Mouse (Mus musculus) regulatory T cell (primary cell): ENCODE measurements around the gene 1110032F04Rik.
"Not testable (repeated sequence)": the region's sequence is repeated elsewhere in the genome, so short reads cannot be mapped to it uniquely, and the experiment has no call there.

Experiments used
- in situ Hi-C: fragments of 300-600 bp; cut with MboI, MseI; formaldehyde crosslinking; loops from one replicate; pipeline ENCODE4 v1.15.1; 2025; ENCODE audit warnings: high pct_unique_total_duplicates

Gene 1110032F04Rik

DNA sequence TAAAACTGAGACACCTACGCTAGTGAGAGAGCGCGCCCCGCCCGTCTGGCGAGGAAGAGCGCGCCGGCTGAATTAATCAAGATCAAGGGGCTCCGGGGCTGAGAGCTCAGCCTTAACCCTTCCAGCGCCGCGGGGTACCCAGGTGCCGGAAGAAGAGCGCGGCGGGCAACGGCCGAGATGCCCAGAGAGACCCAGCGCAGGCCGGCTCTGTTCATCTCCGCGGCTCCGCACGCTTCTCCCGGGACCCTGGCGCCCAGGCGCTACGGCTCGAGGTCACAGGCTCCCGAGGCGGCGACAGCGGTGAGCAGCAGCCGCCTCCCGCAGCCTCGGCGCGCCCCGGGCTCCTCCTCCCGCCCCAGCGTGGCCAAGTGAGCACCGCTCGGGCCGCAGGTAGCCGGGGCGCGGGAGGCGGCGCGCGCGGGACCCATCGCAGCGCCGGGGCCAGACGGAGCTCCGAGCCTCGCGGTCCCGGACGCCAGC, at the start of gene 1110032F04Rik:
TSS of gene 1110032F04Rik (plus strand) at position 376 of the 480 bp plus-strand sequence.
- in situ Hi-C loops, result loop anchor here (5.0 to 10.0 kb wide), 2 partner anchors 107 to 154 kb away; no protein-coding TSS in a partner anchor

DNA sequence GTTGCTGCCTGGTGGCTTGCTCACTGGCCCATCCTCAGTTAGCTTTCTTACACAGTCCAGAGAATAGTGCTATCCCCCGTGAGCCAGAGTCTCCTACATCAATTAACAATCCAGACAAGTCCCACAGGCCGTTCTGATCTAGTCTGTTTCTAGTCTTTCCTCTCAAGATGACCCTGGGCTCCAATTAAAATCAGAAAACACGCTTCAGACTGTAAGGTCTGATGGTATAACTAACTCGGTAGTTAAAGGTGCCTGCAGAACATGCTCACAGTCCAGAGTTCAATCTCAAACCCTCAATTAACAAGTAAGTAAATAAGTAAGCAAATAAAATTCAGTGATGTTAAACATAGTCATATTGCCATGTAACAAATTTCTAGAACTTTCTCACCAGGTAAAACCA, 48.0 kb upstream of the 1110032F04Rik start:
- in situ Hi-C loops, result no loop called here

DNA sequence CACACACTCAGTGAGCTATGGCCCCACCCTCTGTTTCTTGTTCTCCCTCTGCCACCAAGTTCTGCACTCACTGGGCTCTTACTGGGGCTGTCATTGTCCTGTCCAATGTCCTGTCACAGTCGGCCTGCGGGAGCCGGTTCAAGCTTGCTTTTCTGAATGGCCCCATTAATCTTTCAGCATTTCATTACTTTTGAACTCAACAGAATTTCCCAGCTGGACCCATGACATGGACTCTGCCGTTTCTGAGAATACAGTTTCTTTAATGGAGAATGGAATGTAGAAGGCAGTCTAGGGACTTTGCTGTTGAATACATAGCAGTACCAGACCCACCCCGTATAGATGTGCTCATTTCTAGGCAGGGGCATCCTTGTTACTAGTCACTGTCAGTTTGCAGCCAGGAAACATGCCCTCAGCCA, 47.5 kb upstream of the 1110032F04Rik start:
- in situ Hi-C loops, result no loop called here

DNA sequence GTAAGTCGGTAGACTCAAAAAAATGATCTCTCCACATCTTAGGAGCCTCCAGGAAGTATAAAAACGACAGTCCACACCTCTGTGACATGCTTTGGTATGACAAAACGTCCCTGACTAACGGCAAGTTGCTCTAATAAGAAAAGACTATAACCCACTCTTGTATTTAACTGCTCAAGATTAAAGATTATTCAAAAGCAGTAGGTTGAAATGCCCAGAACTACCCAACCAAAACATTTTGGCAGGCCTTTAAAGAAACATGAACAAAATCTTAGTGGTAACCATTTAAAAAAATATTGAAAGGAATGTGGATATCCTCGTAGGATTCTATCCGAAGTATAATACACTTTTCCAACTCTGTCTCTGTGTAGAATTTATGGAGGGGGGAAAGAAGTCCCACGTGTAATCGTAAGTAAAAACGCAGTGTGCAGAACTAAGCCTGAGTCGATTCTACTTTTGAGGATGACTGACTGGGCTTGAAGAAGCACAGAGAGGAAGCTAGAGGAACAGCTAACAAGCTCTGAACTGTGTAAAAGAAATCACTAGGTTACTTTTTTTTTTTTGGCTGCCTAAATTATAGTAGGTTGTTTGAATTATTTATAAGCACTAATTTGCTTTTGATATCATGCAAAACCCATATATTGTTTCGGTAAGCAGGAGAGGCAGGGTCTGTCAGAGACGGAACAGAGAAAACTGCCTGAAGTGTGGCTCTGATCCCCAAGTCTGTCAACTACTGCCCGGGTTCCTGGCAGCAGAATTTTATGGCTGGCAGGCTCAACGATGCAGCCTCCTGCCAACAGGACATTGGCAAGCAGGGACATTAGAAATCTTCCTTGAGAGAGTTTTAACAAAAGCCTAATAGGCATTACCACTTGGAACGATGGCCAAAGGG, 45.3 kb upstream of the 1110032F04Rik start:
- in situ Hi-C loops, result no loop called here

- in situ Hi-C loops, result no loop called here
These were observed 44.7 kb upstream of the 1110032F04Rik start for GRCm38 (mm10) chr3:68824765-68825090.

DNA sequence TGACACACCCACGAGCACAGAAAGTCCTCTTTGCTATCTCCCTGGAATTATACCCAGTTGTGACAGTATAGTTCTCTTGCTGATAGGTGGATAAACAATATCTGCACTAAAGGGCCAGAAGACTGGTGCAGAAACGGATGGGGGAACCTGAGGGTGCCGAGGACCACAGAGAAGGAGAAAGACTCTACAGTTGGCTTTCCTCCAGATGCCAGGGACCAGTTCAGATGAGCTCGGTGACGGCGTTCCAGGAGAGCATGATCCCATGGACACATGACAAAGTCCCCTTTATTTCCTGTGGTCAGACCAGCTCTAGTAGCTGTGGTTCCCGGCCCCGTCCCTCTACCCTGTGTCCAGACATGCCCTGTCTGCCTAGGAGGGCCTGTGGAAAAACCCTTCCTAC, 44.2 kb upstream of the 1110032F04Rik start:
- in situ Hi-C loops, result no loop called here

DNA sequence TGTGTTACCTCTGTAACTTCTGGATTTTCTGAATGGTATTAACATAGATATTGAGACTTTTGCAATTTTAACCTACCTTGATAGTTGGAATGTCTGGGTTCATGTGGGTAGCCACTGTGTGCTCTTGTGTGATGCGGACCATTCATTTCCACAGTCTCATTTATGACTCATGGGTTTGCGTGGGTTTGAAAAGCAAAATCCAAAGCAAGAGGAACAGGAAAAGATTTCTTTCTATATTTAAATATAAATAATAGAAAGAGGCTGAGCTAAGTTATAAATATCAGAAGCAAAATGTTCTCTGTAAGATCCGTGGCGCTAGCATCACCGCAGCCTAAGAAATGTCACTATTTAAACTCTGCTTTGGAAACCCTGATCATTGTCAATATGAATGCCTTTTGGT, 41.7 kb upstream of the 1110032F04Rik start:
- in situ Hi-C loops, result no loop called here

- in situ Hi-C loops, result no loop called here
These were observed 39.4 kb upstream of the 1110032F04Rik start for GRCm38 (mm10) chr3:68829944-68830343.

DNA sequence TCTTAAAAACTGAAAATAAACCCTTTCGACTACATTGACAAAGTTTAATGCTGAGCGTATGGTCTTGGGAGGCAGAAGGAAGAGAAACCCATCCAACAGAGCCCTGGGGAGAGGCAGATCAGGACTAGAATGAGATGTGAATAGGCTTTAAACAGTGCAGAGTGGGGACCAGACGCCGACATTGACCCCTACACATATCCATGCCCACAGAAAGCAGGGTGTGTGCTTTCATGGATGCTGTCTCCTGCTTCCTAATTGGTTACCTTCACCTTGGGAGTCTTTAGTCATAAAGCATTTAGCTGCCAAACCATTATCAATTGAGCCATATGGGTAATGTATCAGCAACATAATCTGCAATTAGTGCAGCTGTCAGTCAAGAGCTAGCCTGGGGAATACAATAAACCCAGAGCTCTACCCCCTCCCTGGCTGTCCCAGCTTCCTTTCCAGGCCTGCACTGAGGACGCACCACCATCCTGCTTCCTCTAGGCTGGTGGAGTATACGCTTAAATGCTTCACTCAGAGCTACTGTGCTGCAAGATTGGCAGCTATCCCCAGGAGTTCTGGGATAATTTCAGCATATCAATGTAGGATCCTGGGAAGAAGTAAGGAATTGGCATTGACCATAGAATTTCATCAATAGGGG, 32.4 kb upstream of the 1110032F04Rik start:
- in situ Hi-C loops, result no loop called here

GRCm38 (mm10) chr3:68840206-68840605, 29.2 kb upstream of the 1110032F04Rik start:
- in situ Hi-C loops, result no loop called here

DNA sequence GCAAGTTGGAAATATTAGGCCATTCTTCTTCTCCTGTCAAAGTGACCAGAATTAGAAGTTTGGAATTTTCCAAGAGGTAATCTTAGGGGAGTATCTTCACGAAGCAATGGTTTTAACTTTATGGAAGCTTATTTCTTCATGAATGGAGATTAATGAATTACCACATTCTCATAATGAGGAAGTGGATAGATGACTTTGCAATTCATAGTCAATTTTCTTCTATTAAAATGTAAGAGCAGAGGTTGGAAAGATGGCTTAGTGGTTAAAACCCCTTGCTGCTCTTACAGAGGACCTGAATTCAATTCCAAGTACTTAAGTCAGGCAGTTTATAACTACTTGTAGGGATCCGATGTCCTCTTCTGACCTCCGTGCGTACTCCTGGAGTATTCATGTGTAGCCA, 25.4 kb upstream of the 1110032F04Rik start:
- in situ Hi-C loops, result no loop called here

GRCm38 (mm10) chr3:68848323-68848722, 21.1 kb upstream of the 1110032F04Rik start:
- in situ Hi-C loops, result no loop called here

GRCm38 (mm10) chr3:68852414-68852813, 17.0 kb upstream of the 1110032F04Rik start:
- in situ Hi-C loops, result no loop called here

DNA sequence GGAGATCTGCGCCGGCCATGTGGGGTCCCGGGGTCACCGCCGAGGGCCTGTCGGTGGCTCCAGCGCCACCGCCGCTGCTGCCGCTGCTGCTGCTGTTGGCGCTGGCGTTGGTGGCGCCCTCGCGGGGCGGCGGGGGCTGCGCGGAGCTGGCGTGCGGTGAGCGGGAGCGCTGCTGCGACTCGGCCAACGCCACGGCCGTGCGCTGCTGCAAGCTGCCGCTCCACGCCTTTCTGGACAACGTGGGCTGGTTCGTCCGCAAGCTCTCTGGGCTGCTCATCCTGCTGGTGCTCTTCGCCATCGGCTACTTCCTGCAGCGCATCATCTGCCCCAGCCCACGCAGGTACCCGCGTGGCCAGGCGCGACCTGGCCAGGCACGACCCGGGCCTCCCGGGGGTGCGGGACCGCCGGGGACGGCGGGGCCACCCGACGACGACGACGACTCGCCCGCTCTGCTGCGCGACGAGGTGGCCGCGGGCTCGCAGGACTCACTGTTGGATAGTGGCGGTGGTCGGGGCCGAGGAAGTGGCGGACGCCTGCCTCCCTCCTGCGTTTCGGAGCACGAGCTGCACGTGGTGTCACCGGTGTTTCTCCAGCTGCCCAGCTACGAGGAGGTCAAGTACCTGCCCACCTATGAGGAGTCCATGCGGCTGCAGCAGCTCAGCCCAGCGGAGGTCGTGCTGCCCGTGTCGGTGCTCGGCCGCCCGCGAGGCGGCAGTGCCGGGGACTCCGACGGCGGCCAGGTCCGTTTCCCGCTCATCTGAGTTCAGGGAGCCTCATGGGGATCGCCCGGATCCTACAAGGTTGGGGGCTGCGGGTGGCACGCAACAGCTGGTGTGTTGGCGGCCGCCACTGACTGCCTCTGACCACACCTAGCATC, 543 bp downstream of the 1110032F04Rik start:
- in situ Hi-C loops, result loop anchor here (5.0 to 10.0 kb wide), 2 partner anchors 108 to 155 kb away; no protein-coding TSS in a partner anchor

DNA sequence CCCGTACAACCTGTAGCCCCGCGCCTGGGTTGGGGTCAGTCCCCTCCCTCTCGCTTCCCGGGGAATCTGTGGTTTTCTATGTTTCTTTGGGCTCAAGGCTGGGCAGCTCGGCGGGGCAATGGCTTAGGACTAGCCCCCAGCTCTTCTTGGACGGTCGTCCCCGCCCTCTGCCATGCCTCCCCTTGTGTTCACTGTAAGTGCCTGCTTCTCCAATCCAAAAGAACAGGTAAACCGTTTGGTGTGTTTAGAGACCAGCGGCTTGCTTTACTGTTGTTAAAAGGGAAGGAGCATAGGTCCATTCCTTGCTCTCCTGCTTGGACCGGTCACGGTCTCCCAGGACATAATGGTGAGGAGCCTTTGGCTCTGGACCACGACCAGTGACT, 1.2 kb downstream of the 1110032F04Rik start:
- in situ Hi-C loops, result no loop called here

GRCm38 (mm10) chr3:68874079-68874478, 4.7 kb downstream of the 1110032F04Rik start:
- in situ Hi-C loops, result no loop called here

DNA sequence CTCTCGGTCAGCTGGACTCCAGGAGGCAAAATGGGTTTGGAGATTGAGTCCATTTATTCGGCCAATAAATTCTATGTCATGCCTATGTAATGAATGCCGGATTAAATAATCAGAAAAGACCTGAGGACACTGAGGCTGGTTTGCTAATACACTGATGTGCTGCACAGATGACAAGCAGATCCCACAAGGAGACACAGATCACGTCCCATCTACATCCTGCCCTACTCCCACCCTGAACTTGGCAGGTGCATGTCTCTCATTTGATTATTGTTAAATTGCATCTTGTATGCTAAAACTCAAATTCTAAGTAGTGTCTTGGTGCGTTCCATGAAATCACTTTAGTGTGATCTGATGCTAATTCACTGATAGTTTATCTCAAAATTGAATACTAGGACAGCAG, 17.5 kb downstream of the 1110032F04Rik start:
- in situ Hi-C loops, result no loop called here

- in situ Hi-C loops, result no loop called here
These were observed 26.0 kb downstream of the 1110032F04Rik start for GRCm38 (mm10) chr3:68895426-68895825.

DNA sequence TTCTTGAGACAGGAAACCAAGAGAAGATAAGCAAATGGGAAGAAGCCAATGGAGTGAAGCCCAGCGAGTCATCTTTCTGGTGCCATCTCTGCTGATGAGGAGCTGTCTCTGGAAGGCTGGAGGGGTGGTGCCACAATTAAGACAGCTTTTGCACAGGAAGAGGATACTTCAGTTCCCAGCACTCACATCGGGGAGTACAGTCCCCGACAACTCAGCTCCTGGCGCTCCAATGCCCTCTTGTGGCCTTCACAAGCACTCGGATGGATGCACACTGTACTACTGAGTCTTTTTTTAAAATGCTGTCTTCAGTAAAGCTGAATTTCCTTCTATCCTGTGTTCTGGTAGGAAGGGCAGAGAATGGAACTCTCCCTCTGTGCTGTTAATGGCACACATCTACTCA, 27.8 kb downstream of the 1110032F04Rik start:
- in situ Hi-C loops, result no loop called here

- in situ Hi-C loops, result not testable (repeated sequence)
These were observed 33.2 kb downstream of the 1110032F04Rik start for GRCm38 (mm10) chr3:68902636-68903035.

- in situ Hi-C loops, result no loop called here
These were observed 35.8 kb downstream of the 1110032F04Rik start for GRCm38 (mm10) chr3:68904902-68905778.
